Mouse (Mus musculus) forebrain, embryonic 11.5 days (tissue): ENCODE data around the gene Klf11. TPM values are rescaled to one million over a fixed set of nuclear protein-coding genes. Genes with fewer than 3 reads are reported as not detected.

Source experiments
- ATAC-seq: fragments of 200-750 bp; cut with Nextera tagmentation; replicated peaks from 2 replicates; pipeline ENCODE4 v1.8.0; 2017; ENCODE audit warnings: moderate TSS enrichment; ENCODE audit not compliant: low FRiP score
- DNase-seq: peaks from one replicate; pipeline ENCODE4 v3.0.0-alpha.2; 2017; ENCODE audit warnings: low spot score
- H3K27ac ChIP-seq: fragments of 300-500 bp; sonication (generic); 2 replicates; pipeline ENCODE4 v1.5.1; 2014; ENCODE audit warnings: low read depth, low read length
- H3K27me3 ChIP-seq: fragments of 300-500 bp; sonication (generic); 2 replicates; pipeline ENCODE4 v1.6.1; 2014; ENCODE audit warnings: mild to moderate bottlenecking, low read length, mixed read lengths; ENCODE audit not compliant: control insufficient read depth, insufficient read depth
- H3K36me3 ChIP-seq: fragments of 300-500 bp; sonication (generic); 2 replicates; pipeline ENCODE4 v1.6.1; 2014; ENCODE audit warnings: mild to moderate bottlenecking, low read length, moderate library complexity, mixed read lengths; ENCODE audit not compliant: control insufficient read depth, insufficient read depth
- H3K4me1 ChIP-seq: fragments of 300-500 bp; sonication (generic); replicated peaks from 2 replicates; pipeline ENCODE4 v1.6.1; 2014; ENCODE audit warnings: low read length, mixed read lengths; ENCODE audit not compliant: control insufficient read depth, insufficient read depth
- H3K4me2 ChIP-seq: fragments of 300-500 bp; sonication (generic); 2 replicates; pipeline ENCODE4 v1.6.1; 2014; ENCODE audit warnings: low read depth, mild to moderate bottlenecking, low read length, moderate library complexity, mixed read lengths; ENCODE audit not compliant: severe bottlenecking
- H3K4me3 ChIP-seq: fragments of 300-500 bp; sonication (generic); 2 replicates; pipeline ENCODE4 v1.5.1; 2014; ENCODE audit warnings: low read depth, low read length
- H3K9ac ChIP-seq: fragments of 300-500 bp; sonication (generic); 2 replicates; pipeline ENCODE4 v1.6.1; 2014; ENCODE audit warnings: low read length
- H3K9me3 ChIP-seq: fragments of 300-500 bp; sonication (generic); 2 replicates; pipeline ENCODE4 v1.6.1; 2016; ENCODE audit warnings: low read length, mixed read lengths; ENCODE audit not compliant: control insufficient read depth
- WGBS: fragments of 180-500 bp; shearing (Covaris S2); extraction: QIAGEN DNeasy Blood & Tissue Kit; methylation state at CpG from one replicate; pipeline ENCODE4 v1.1.7; 2014; 5-methylcytosine and 5-hydroxymethylcytosine counted together
- polyA plus RNA-seq: library from polyadenylated mRNA; unstranded; fragments of >200 nt; fragmentation: Nextera tagmentation; extraction: Ambion mirVana; gene quantifications from 2 replicates; pipeline ENCODE4 v1.2.1, GENCODE M21; 2014

Gene Klf11
- polyA plus RNA-seq, 1 experiment from 2014 or later, result 13.1 TPM

GRCm38 (mm10) chr12:24703013-24703412 lies 51.9 kb downstream of the Klf11 start:
- Histone ChIP-seq H3K9ac (no peak overlapping the region), H3K4me1 (0 out of 2 replicates have a peak, but pooled peaks cover 1% of the 10 kb centered on the region), H3K27ac (no peak overlapping the region), H3K36me3 (no peaks in the 10 kb centered on the region), H3K4me2 (no peak overlapping the region), H3K27me3 (no peaks in the 10 kb centered on the region), H3K4me3 (no peak overlapping the region), H3K9me3 (no peaks in the 10 kb centered on the region)
- DNase-seq, result no peak
- WGBS, result 92% methylated on average over 3 of the region's 3 CpGs
- ATAC-seq, result no peak

GRCm38 (mm10) chr12:24705502-24706263 lies 54.6 kb downstream of the Klf11 start:
- ATAC-seq (no peak), DNase-seq (no peak)
- H3K27me3 ChIP-seq, result no peaks in the 10 kb centered on the region
- 87% methylated on average over 15 of the region's 15 CpGs for WGBS
- no peaks in the 10 kb centered on the region for H3K36me3 ChIP-seq
- no peak overlapping the region for H3K4me2 ChIP-seq
- no peak overlapping the region for H3K27ac ChIP-seq
- H3K4me1 ChIP-seq, result peaks cover 5% of the 10 kb centered on the region; the same call in 1 of the 2 replicates
- no peak overlapping the region for H3K4me3 ChIP-seq
- no peaks in the 10 kb centered on the region for H3K9me3 ChIP-seq
- H3K9ac ChIP-seq, result no peak overlapping the region

GRCm38 (mm10) chr12:24706764-24707479 lies 55.8 kb downstream of the Klf11 start:
- Histone ChIP-seq H3K4me3 (peak overlapping the region; percentile 91), H3K27ac (peak overlapping the region; percentile 60), H3K9me3 (no peaks in the 10 kb centered on the region), H3K36me3 (peaks cover 2% of the 10 kb centered on the region; the same call in 1 of the 2 replicates), H3K9ac (peak overlapping the region; percentile 98), H3K27me3 (no peaks in the 10 kb centered on the region), H3K4me2 (peak overlapping the region; percentile 45), H3K4me1 (peaks cover 13% of the 10 kb centered on the region)
- DNase-seq (peak; percentile 84), ATAC-seq (peak; percentile 54)
- under 1% methylated on average over 27 of the region's 27 CpGs for WGBS

- Histone ChIP-seq H3K9me3 (no peaks in the 10 kb centered on the region), H3K27ac (peak overlapping the region; percentile 60), H3K36me3 (peaks cover 7% of the 10 kb centered on the region; the same call in 1 of the 2 replicates), H3K4me2 (peak overlapping the region; percentile 45), H3K4me1 (peaks cover 13% of the 10 kb centered on the region), H3K9ac (peak overlapping the region; percentile 98), H3K27me3 (no peaks in the 10 kb centered on the region), H3K4me3 (peak overlapping the region; percentile 91)
- DNase-seq (no peak), ATAC-seq (no peak; the same call in 1 of the 2 replicates)
- under 1% methylated on average over 9 of the region's 9 CpGs for WGBS
Measured at GRCm38 (mm10) chr12:24707480-24707802, 56.4 kb downstream of the Klf11 start.

- H3K4me1 ChIP-seq, result peaks cover 15% of the 10 kb centered on the region
- peaks cover 10% of the 10 kb centered on the region; the same call in 1 of the 2 replicates for H3K36me3 ChIP-seq
- H3K9me3 ChIP-seq, result no peaks in the 10 kb centered on the region
- H3K27ac ChIP-seq, result peak within 1 kb of the TSS; percentile 86
- peak within 1 kb of the TSS; percentile 45 for H3K4me2 ChIP-seq
- DNase-seq, result peak; percentile 99
- no peaks in the 10 kb centered on the region for H3K27me3 ChIP-seq
- peak within 1 kb of the TSS; percentile 98 for H3K9ac ChIP-seq
- H3K4me3 ChIP-seq, result peak within 1 kb of the TSS; percentile 91
- peak; percentile 91 for ATAC-seq
- WGBS, result under 1% methylated on average over 81 of the region's 83 CpGs
Measured at GRCm38 (mm10) chr12:24707954-24708823, 57.1 kb downstream of the Klf11 start, which contains the start of gene Rrm2. Gene Rrm2 (plus strand): TSS chr12:24708241.

- peak; percentile 67 for DNase-seq
- under 1% methylated on average over 17 of the region's 17 CpGs for WGBS
- Histone ChIP-seq H3K4me2 (peak overlapping the region; percentile 45), H3K4me1 (peaks cover 15% of the 10 kb centered on the region), H3K4me3 (peak overlapping the region; percentile 91), H3K9ac (peak overlapping the region; percentile 98), H3K9me3 (no peaks in the 10 kb centered on the region), H3K36me3 (peaks cover 10% of the 10 kb centered on the region; the same call in 1 of the 2 replicates), H3K27ac (peak overlapping the region; percentile 86; the same call in 1 of the 2 replicates), H3K27me3 (no peaks in the 10 kb centered on the region)
- ATAC-seq, result no peak
Measured at GRCm38 (mm10) chr12:24708824-24709218, 57.7 kb downstream of the Klf11 start.

GRCm38 (mm10) chr12:24709409-24709808 lies 58.3 kb downstream of the Klf11 start:
- DNase-seq (no peak), ATAC-seq (no peak)
- Histone ChIP-seq H3K27me3 (no peaks in the 10 kb centered on the region), H3K4me3 (peak overlapping the region; percentile 91), H3K36me3 (peaks cover 10% of the 10 kb centered on the region; the same call in 1 of the 2 replicates), H3K9me3 (no peaks in the 10 kb centered on the region), H3K9ac (peak overlapping the region; percentile 98), H3K27ac (peak overlapping the region; percentile 86; the same call in 1 of the 2 replicates), H3K4me2 (peak overlapping the region; percentile 45), H3K4me1 (peaks cover 15% of the 10 kb centered on the region)
- WGBS, result 30% methylated on average over 6 of the region's 6 CpGs
